Mouse (Mus musculus) CD8-positive naive resting alpha-beta T cell, adult 57 days (primary cell): Measurements from ENCODE around the gene Acsl5. TPM values are rescaled to one million over a fixed set of nuclear protein-coding genes. Genes with fewer than 3 reads are reported as not detected.

Experiments used
- total RNA-seq: library from RNA; stranded (reverse); gene quantifications from one replicate; pipeline ENCODE4 v1.2.4, GENCODE M21; 2023

The Acsl5 gene
- 29.8 TPM for total RNA-seq

DNA sequence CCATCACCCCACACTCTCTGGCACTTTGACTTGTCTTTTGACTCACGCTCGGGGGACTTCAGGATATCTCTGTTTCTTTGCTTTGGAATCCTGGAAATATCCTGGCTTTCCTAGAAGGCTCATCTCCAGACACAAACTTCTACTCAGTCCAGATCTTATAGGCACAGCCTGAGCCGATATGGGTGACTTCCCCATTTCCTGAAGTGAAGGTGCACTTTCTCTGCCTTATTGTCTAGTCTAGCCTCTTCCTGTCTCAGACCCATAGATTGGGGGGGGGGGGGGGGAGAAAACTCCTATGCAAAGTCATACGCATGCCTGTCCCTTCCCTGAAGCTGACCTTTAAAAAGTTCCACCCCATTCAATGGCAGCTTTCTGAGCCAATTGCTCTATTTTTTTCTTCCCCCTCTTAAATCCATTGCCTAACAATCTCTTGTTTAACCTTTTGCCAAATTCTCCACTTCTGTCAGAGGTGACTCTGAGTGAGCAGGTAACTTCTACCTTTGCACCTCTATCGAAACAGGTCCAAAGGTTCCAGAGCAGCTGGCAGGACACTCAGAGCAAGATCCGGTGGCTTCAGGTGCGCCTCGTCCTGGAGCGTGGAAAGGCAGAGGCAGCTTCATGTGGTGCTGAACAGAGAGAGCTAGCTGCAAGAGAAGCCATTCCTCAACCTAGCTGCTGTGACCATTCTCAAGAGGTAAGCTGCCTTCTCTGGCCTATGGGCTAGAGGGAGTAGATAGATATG, at the start of gene Acsl5:
Acsl5 (plus strand) TSS at position 556 of the 742 bp plus-strand sequence.

DNA sequence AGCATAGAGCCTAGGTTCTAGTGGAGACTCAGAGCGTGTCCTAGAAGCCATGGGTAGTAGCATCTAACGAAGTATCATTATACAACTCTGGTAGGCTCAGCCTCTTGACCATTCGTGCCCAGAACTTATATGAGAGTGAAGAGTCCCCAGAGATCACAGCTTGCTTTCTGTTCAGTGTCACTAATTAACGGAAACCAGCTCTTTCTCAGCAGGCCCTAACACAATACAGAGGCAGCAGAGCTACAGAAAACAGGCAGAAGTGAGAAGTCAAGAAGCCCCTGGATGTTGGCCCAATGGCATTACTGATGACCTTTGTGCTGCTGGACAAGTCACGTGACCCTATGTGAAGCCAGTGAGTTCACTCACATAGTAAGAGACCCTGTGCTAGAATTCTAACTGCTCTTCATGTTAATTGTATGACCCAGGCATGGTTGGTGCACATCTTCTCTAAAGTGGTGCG, 10.5 kb upstream of the Acsl5 start, which contains the start of gene Gucy2g:
Gucy2g (minus strand) TSS at position 51 of the 460 bp plus-strand sequence.

DNA sequence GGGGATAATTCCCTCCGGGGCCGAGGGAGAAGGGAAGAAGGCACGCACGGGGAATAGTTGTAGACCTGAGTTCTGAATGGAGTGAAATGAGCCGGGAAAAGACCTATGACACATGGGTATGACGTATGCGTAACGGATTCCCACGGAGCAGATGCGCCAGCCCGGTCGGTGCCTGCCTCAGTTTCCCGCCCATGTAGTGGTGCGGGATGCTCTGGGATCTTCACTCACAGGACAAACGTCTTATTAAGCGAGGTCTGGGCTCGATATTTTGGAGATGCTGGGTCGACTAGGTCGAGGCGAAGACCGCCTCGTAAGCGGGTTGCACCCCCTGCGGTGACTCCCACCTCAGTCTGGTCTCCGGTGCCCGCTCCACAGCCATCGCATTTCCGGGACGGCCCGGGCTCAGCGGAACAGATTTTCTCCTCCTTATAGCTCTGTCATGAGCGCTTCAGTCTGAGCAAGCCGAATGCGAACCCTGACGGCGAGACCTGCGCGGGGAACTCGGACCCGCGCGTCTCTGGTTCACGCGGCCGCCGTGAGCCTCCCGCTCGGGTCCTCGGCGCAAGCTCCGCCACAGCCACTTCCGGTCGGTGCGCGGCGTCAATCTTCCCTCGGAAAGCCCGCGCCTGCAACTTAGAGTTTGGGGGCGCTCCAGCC, 63.8 kb downstream of the Acsl5 start, which contains the start of gene Zdhhc6:
Zdhhc6 (minus strand) TSS at position 581 of the 657 bp plus-strand sequence.

DNA sequence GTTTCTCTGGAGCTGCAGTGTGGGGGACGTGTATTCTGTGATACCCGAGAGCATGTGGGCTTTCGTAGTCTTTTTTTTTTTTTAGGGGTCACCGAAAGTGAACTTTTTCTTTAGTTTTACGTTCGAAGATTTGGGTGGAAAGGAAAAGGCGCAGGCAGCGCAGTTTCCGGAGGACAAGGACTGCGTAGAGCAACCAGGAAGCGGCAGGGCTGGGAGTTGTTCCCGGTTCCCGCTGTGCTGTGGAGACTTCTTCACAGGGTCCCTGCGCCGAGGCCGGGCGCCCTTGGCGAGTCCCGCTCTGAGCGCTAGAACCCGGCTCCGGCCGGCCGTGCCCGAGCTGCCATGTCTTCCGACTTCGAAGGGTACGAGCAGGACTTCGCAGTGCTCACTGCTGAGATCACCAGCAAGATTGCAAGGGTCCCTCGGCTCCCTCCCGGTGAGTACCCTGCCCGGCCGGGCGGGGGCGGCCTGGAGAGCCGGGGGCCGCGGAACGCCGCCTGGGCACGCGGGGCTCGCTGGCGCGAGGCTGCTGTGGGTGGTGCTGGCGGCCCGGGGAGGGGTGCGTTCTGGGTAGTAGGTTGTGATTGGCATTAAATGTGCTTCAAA, 64.5 kb downstream of the Acsl5 start, which contains the start of gene Vti1a:
Vti1a (plus strand) TSS at position 187 of the 606 bp plus-strand sequence.

Other genes starting within 250 kb of the Acsl5 start
- gene Gpam, start 124.7 kb upstream of the Acsl5 start, total RNA-seq: 7.5 TPM
- gene Tectb, start 71.2 kb upstream of the Acsl5 start, total RNA-seq: not detected
- gene Gucy2g, start 10.7 kb upstream of the Acsl5 start, total RNA-seq: not detected
- gene Zdhhc6, start 64.1 kb downstream of the Acsl5 start, total RNA-seq: 24.4 TPM
- 40.8 TPM for gene Vti1a, start 64.4 kb downstream of the Acsl5 start, total RNA-seq